Mouse (Mus musculus): ENCODE results near the gene Sgsh.

The Sgsh gene

DNA sequence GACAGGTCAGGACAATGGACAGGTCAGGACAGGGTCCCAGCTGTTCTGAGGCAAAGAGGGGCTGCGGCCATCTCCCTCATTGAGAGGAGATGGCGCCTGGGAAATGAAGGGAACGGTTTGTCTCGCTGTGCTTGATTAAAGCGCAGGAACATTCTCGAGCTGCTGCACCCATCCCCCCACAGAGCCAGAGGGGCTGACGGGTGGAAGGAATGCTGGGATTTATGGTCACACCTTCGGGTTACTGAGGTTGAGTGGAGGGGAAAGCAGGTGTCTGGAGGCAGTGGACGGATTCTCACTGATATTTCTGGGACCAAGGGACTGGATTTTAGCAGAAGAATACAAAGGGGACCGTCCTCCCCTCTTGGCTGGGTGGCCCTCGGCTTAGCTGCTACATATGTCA, 47.4 kb downstream of the Sgsh start:
- DNase-seq (ENCODE audit: low spot score in 2 of 2) = no peak

DNA sequence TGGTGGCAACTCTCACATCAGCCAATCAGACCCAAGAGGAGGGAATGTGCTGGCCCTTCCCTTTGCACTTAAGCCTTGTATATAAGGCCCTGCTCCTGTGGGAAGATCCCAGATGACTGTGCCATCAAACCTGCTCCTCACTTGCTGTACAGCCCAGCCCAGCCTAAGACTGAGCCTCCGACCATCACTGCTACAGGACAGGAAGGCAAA, 47.8 kb downstream of the Sgsh start, which contains the start of gene Card14:
Gene Card14, plus strand, starts transcription at position 111 of the 210 bp plus-strand sequence.
- DNase-seq (ENCODE audit: low spot score in 2 of 2) = no peak

DNA sequence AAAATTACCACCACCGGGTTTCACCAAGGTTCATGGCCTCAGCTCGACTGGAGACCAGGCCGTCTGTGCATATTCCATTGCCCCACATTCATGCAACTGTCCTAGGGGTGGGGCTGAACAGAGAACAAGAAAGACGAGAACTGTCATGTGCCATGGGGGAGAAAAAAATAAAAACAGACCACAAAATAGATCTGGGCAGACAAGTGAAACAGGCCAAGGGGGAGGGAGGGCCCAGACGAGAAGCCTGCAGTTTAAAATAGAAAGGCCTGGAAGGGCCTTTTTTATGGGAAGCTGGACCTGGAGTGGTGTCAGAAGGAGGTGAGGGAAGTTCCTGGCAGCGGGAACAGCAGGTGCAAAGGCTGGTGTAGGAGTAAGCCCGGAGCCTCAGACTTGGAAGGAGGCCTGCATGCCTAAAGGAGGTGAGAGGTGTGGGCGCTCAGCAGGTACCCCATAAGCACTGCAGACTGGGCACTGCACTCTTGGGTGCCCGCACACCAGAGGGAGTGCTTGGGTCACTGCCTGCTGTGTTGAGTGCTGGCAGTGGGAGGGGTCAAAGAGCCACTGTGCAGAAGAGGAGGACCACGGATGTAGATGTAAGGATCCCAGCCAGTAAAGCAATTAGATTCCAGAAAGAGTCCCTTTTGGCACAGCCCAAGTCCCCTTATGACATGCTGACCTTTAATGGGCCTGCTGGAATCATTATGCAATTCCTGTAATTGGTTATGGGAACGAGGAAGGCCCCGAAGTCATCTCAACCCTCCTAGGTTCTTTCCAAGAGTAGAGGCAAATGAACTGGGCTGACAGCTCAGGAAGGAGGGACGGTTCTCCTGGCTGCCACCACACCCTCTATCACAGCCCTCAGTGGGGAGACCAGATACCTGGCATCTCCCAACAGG, 48.3 kb downstream of the Sgsh start:
- no peak for DNase-seq (ENCODE audit: low spot score in 2 of 2)

DNA sequence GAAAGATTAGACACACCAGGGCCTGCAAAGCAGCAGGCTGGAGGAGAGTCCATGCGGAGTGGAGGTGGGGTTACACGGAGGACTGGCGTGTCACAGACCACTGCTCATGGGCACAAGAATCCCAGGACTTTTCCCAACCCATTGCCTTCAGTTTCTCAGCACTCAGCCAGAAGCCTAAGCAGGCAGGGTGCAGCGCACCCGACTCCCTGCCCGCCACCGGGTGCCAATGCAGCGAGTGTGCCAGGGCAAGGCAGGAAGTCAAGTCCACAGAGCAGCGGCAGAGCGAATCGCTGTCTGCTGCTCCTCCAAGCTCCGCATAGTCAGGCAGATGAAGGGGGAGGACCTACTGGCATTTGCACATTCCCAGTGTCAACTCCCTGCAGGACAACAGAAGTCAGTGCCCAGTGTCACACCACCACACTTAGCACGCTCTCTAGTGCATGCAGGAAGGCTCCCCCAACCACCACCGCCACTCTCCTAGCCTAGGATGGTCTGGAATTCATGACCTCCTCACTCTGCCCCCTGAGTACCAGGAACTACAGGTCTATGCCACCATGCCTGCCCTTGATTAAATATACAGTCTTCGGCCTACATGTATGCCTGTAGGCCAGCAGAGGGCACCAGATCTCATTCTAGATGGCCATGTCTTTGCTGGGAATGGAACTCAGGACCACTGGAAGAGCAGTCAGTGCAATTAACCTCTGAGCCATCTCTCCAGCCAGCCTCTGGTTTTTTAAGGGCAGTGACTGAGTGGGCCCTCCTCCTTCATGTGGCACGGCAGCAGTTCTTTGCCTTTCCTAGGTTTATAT, 50.2 kb downstream of the Sgsh start:
- peak in 1 of 2 experiments; percentile 30 for DNase-seq (ENCODE audit: low spot score in 2 of 2)

DNA sequence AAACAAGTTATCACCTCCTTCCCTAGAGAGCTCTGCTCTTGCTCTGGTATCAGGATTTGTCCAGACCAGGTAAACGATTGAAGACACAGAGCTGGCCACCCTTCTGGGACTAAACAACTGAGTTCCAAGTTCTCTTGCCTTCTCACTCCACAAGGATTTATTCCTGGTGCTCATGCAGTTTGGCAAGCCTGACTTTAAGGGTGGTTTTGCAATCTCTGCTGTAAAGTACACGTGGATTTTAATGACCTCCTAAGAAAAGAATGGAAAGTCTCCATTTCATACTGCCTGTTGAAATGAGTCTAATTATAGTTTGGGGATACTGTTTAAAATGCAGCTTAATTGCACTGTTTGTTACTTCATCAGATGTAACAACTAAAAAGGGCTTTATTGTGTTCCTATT, 54.4 kb downstream of the Sgsh start:
- DNase-seq (ENCODE audit: low spot score in 2 of 2) = no peak

DNA sequence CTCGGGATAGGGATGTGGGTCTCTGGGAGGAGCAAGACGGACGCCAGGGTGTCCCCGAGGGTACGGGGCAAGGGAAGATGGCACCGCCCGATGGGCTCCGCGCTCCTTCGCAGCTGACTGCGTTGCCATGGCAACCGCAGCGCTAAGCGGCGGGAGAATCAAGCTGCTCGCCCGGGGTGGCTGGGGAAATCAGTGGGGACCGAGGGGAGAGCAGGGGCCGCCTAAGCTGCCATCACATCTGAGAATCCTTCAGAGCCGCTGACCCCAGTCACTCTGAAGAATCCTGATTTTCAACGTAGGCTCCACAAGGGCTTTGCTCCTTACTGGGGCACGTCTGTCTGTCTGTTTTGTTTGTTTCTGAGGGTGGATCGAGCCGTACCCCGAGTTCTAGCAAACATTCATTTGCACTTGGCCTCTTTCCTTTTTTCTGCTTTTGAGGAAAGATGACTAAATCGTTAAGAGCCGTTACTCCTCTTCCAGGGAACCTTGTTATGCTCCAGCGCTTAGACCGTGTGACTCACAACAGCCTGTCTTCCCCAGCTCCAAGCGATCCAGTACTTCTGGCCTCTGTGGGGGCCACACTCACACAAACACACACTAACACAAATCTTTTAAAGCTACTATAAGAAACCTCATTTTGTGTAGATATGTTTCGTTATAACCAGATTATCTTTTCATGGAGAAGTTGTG, 54.9 kb downstream of the Sgsh start:
- DNase-seq (ENCODE audit: low spot score in 2 of 2) = no peak

DNA sequence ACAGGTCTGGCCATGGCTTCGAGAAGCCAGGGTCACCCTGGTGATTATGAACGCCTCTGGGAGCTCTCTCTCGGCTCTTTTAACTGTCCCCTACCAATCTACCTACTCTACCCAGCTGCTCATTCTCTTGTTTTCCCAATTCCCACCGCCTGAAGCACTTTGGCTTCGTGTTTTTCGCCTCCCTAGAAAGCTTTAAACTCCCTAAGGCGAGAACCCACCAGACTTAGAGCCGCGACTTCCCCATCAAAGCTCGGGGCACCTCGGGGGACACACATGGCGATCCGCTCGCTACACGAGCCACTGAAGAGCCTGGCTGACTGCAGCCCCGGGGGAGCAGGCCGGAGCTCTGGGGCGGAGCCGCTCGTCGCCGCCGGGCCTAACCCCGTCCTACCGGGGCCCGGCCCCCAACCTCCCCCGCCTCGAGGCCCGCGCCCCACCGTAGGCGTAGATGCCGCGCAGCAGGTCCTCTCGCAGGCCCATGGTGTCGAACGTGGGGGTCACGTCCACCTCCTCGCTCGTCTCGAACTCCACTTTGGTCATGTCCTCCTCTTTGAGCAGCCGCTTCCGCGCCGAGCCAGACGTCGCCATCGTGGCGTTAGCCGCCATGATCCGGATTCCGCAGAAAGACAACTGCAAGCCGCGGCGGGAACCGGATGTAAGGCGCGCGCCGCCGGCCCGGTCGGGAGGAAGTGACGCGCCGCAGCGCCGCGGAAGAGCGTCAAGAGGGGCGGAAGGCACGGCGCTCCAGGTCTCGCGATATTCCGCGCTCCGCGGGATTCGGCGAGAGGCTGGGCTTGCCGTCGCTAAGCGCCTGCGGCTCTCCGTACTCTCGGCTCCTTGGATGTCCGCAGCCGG, 55.7 kb downstream of the Sgsh start, which contains the start of gene Eif4a3:
Gene Eif4a3, minus strand, starts transcription at position 699 of the 855 bp plus-strand sequence.
- peak; percentile 95 to 97 for DNase-seq (ENCODE audit: low spot score in 2 of 2)

DNA sequence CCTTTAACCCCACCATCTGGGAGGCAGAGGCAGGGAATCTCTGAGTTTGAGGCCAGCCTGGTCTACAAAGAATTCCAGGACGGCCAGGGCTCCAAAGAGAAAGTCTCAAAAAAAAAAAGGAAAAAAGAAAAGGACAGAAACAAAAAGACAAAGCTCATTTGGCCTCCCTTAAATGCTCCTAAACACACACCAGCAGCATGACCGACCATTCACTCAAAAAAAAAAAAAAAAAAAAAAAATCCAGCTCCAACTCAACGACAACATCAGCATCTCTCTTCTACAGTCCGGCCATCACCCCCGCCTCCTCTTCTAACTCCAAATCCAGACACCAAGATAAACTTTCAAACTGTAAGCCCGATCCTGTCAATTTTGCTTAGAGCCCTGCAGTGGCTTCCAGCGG, 56.4 kb downstream of the Sgsh start:
- no peak for DNase-seq (ENCODE audit: low spot score in 2 of 2)

DNA sequence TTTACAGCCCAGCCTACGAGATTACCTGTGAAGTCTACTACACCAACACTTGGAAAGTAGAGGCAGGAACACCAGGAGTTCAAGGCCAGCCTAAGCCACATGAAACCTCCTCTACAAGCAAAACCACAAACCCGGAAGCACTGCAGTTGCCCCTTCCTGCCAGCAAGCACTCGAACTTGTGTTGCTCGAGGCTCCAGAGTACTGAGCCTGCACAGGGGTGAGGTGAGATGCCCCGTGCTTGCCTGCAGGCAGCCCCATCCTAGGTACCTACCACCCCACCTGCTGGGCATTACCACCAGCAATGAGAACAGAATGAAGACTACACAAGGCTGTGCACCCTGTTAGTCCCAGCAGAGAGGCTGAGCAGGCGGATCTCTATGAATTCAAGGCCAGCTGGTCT, 57.3 kb downstream of the Sgsh start:
- DNase-seq (ENCODE audit: low spot score in 2 of 2) = no peak
